In genomic region chr16:50185041-50185440, GRCm38 (mm10) we compare ENCODE assay signal across 7 mouse cellular contexts.
DNase-seq lines count a peak whose midpoint lies in the region; ATAC-seq and TF ChIP-seq lines count a peak whose summit lies in the region.

No protein-coding gene starts in this region.

- H3K36me3 ChIP-seq in midbrain, postnatal 0 days (ENCODE audit: insufficient read depth, low read length): no peaks in the 10 kb centered on the region

- intact Hi-C loops in heart, postnatal 10 days (cut with DNase I): no loop called here

- no peak overlapping the region for H3K27ac ChIP-seq in midbrain, postnatal 0 days (ENCODE audit: low read depth, low read length)

- H3K4me3 ChIP-seq in midbrain, postnatal 0 days (ENCODE audit: low read depth, low read length): no peak overlapping the region

- no peak for ATAC-seq in midbrain, postnatal 0 days (ENCODE audit: low FRiP score)

- WGBS in midbrain, postnatal 0 days: 18% methylated on average over 5 of the region's 5 CpGs

- H3K4me1 ChIP-seq in midbrain, postnatal 0 days (ENCODE audit: insufficient read depth, low read length): no peaks in the 10 kb centered on the region

- TF ChIP-seq CTCF in midbrain, postnatal 0 days (IDR thresholded peaks at IDR 0.05): no peak

- H3K4me2 ChIP-seq in midbrain, postnatal 0 days (ENCODE audit: low read depth, low read length, poor library complexity, severe bottlenecking): no peak overlapping the region

- no peaks in the 10 kb centered on the region for H3K9me3 ChIP-seq in midbrain, postnatal 0 days (ENCODE audit: low read length)

- DNase-seq in urinary bladder, postnatal 25 days (ENCODE audit: low spot score): peak; percentile 9
- DNase-seq in urinary bladder, adult 2 months (ENCODE audit: low spot score): no peak
- peak; percentile 58 for DNase-seq in embryo, embryonic 9.5 days (ENCODE audit: extremely low spot score)
- DNase-seq in heart, postnatal 10 days: peak; percentile 71
- peak; percentile 83 to 86 for DNase-seq in kidney, postnatal 36 days
- peak; percentile 51 for DNase-seq in midbrain, postnatal 0 days (ENCODE audit: low spot score)
- no peak for DNase-seq in thymus, postnatal 4 days

- no peak overlapping the region for H3K9ac ChIP-seq in midbrain, postnatal 0 days (replicated peaks; ENCODE audit: low read length, poor library complexity, severe bottlenecking)

- H3K27me3 ChIP-seq in midbrain, postnatal 0 days (ENCODE audit: insufficient read depth, low read length): no peaks in the 10 kb centered on the region

Comparison
In these comparisons a context has a peak if more than half of its experiments do, and no peak if none do; other contexts are left out.
1. DNase-seq: peak in urinary bladder, postnatal 25 days (single experiment), embryo, embryonic 9.5 days (single experiment), heart, postnatal 10 days (2 of 2), kidney, postnatal 36 days (2 of 2) and midbrain, postnatal 0 days (single experiment); none in urinary bladder, adult 2 months (single experiment) and thymus, postnatal 4 days (single experiment).